Mouse (Mus musculus) kidney, adult 2 months (tissue): ENCODE results near the gene Pcmt1. TPM values are rescaled to one million over a fixed set of nuclear protein-coding genes. Genes with fewer than 3 reads are reported as not detected.
A peak's percentile ranks its signal among the peaks of the same experiment; 100 is the strongest.

Source experiments
- DNase-seq: peaks from one replicate; pipeline ENCODE4 v3.0.0; 2021
- H3K27ac ChIP-seq: fragments of 200-500 bp; 2 replicates; pipeline ENCODE4 v1.5.1; 2012; ENCODE audit warnings: low read depth, low read length, control low read depth, inconsistent platforms; ENCODE audit not compliant: insufficient read depth
- H3K27me3 ChIP-seq: fragments of 200-500 bp; replicated peaks from 2 replicates; pipeline ENCODE4 v1.6.1; 2012; ENCODE audit warnings: mild to moderate bottlenecking, moderate library complexity, low read length, inconsistent platforms; ENCODE audit not compliant: control insufficient read depth, insufficient read depth
- H3K36me3 ChIP-seq: fragments of 200-500 bp; 2 replicates; pipeline ENCODE4 v1.6.1; 2012; ENCODE audit warnings: mild to moderate bottlenecking, moderate library complexity, low read length, inconsistent platforms; ENCODE audit not compliant: control insufficient read depth, insufficient read depth
- H3K4me1 ChIP-seq: fragments of 200-500 bp; 2 replicates; pipeline ENCODE4 v1.6.1; 2011; ENCODE audit warnings: low read length; ENCODE audit not compliant: control insufficient read depth, insufficient read depth
- H3K4me3 ChIP-seq: fragments of 200-500 bp; 2 replicates; pipeline ENCODE4 v1.5.1; 2011; ENCODE audit warnings: mild to moderate bottlenecking, low read depth, low read length, control low read depth; ENCODE audit not compliant: insufficient read depth
- CTCF ChIP-seq: fragments of 200-500 bp; conservative IDR thresholded peaks from 2 replicates; pipeline ENCODE4 v1.5.1; 2011; ENCODE audit warnings: low read depth, mild to moderate bottlenecking, control low read depth, low read length, moderate library complexity, mixed read lengths; ENCODE audit not compliant: insufficient read depth, insufficient read length
- POLR2A ChIP-seq: fragments of 200-500 bp; IDR thresholded peaks from one replicate; pipeline ENCODE4 v1.6.1; 2011; ENCODE audit warnings: low read depth, low read length, control low read depth
- WGBS: fragments of 180-500 bp; shearing (Covaris S2); methylation state at CpG from one replicate; pipeline ENCODE4 v1.1.7; 2018; 5-methylcytosine and 5-hydroxymethylcytosine counted together
- polyA plus RNA-seq: library from polyadenylated mRNA; depleted of rRNA; stranded (reverse); fragments of >200 nt; gene quantifications from 2 replicates; pipeline ENCODE4 v1.2.3, GENCODE M21; 2012

Gene Pcmt1
- polyA plus RNA-seq, 1 experiment: 38.4 TPM

- Histone ChIP-seq H3K27me3 (no peaks in the 10 kb centered on the region), H3K4me3 (no peak overlapping the region), H3K27ac (no peak overlapping the region), H3K36me3 (no peaks in the 10 kb centered on the region), H3K4me1 (no peaks in the 10 kb centered on the region)
- 80% methylated on average over 2 of the region's 2 CpGs for WGBS
- no peak for DNase-seq
- no peak for TF ChIP-seq CTCF
- TF ChIP-seq POLR2A: no peak
These were observed 75.8 kb downstream of the Pcmt1 start for GRCm38 (mm10) chr10:7605168-7605567.

- H3K4me3 ChIP-seq: no peak overlapping the region
- H3K27me3 ChIP-seq: no peaks in the 10 kb centered on the region
- no peaks in the 10 kb centered on the region for H3K4me1 ChIP-seq
- peak; percentile 94 for TF ChIP-seq CTCF
- no peak for TF ChIP-seq POLR2A
- 8% methylated on average over 6 of the region's 6 CpGs for WGBS
- peak; percentile 81 for DNase-seq
- no peaks in the 10 kb centered on the region for H3K36me3 ChIP-seq
- H3K27ac ChIP-seq: no peak overlapping the region
These were observed 80.3 kb downstream of the Pcmt1 start for GRCm38 (mm10) chr10:7600647-7601046.

- Histone ChIP-seq H3K4me1 (no peaks in the 10 kb centered on the region), H3K4me3 (no peak overlapping the region), H3K27ac (no peak overlapping the region), H3K36me3 (no peaks in the 10 kb centered on the region), H3K27me3 (no peaks in the 10 kb centered on the region)
- 84% methylated on average over 7 of the region's 7 CpGs for WGBS
- no peak for DNase-seq
- no peak for TF ChIP-seq CTCF
These were observed 82.8 kb downstream of the Pcmt1 start for GRCm38 (mm10) chr10:7598177-7598576.

GRCm38 (mm10) chr10:7596251-7596650 lies 84.7 kb downstream of the Pcmt1 start:
- Histone ChIP-seq H3K4me3 (no peak overlapping the region), H3K27ac (no peak overlapping the region), H3K4me1 (no peaks in the 10 kb centered on the region), H3K36me3 (no peaks in the 10 kb centered on the region), H3K27me3 (no peaks in the 10 kb centered on the region)
- no peak for DNase-seq
- 57% methylated on average over 1 of the region's 1 CpGs for WGBS
- no peak for TF ChIP-seq CTCF
- TF ChIP-seq POLR2A: no peak

- Histone ChIP-seq H3K27ac (no peak overlapping the region), H3K4me3 (no peak overlapping the region), H3K36me3 (no peaks in the 10 kb centered on the region), H3K27me3 (no peaks in the 10 kb centered on the region), H3K4me1 (no peaks in the 10 kb centered on the region)
- TF ChIP-seq POLR2A: no peak
- WGBS: 56% methylated on average over 7 of the region's 7 CpGs
- no peak for DNase-seq
These were observed 86.1 kb downstream of the Pcmt1 start for GRCm38 (mm10) chr10:7594797-7595196.

GRCm38 (mm10) chr10:7590792-7591191 lies 90.1 kb downstream of the Pcmt1 start:
- DNase-seq: no peak
- WGBS: 8% methylated on average over 8 of the region's 8 CpGs
- Histone ChIP-seq H3K4me3 (peak overlapping the region; percentile 99; the same call in 1 of the 2 replicates), H3K27me3 (no peaks in the 10 kb centered on the region), H3K27ac (no peak overlapping the region), H3K4me1 (peaks cover 2% of the 10 kb centered on the region; the same call in 1 of the 2 replicates), H3K36me3 (no peaks in the 10 kb centered on the region)
- no peak for TF ChIP-seq CTCF
- no peak for TF ChIP-seq POLR2A

GRCm38 (mm10) chr10:7590234-7590689 lies 90.7 kb downstream of the Pcmt1 start:
- H3K36me3 ChIP-seq: no peaks in the 10 kb centered on the region
- H3K4me3 ChIP-seq: peak overlapping the region; percentile 99
- no peaks in the 10 kb centered on the region for H3K27me3 ChIP-seq
- under 1% methylated on average over 53 of the region's 54 CpGs for WGBS
- peaks cover 2% of the 10 kb centered on the region; the same call in 1 of the 2 replicates for H3K4me1 ChIP-seq
- DNase-seq: no peak
- TF ChIP-seq CTCF: no peak
- TF ChIP-seq POLR2A: no peak
- no peak overlapping the region for H3K27ac ChIP-seq
